Mouse (Mus musculus): ENCODE measurements around the gene Drc7. TPM values are rescaled to one million over a fixed set of nuclear protein-coding genes. Genes with fewer than 3 reads are reported as not detected.

Gene Drc7
- polyA plus RNA-seq, 2 experiments = 0.10 TPM; not detected in 1

GRCm38 (mm10) chr8:95126497-95126896 lies 71.6 kb downstream of the Drc7 start:
- 91% methylated on average over 11 of the region's 11 CpGs for WGBS

GRCm38 (mm10) chr8:95127658-95128057 lies 72.8 kb downstream of the Drc7 start:
- WGBS = 69% methylated on average over 9 of the region's 9 CpGs
- Histone ChIP-seq H3K36me3 (ENCODE audit: control insufficient read depth, insufficient read depth, low read length) (peaks cover 8% of the 10 kb centered on the region), H3K4me2 (replicated peaks; ENCODE audit: low read depth, low read length, severe bottlenecking) (no peak overlapping the region), H3K4me3 (replicated peaks; ENCODE audit: low read length) (no peak overlapping the region), H3K9me3 (ENCODE audit: control insufficient read depth, low read length) (no peaks in the 10 kb centered on the region), H3K27ac (replicated peaks; ENCODE audit: low read depth, low read length) (no peak overlapping the region), H3K4me1 (ENCODE audit: control insufficient read depth, insufficient read depth, low read length) (no peaks in the 10 kb centered on the region), H3K27me3 (ENCODE audit: control insufficient read depth, insufficient read depth, low read length) (no peaks in the 10 kb centered on the region), H3K9ac (ENCODE audit: low read depth, low read length, severe bottlenecking) (no peak overlapping the region)
- no peak for DNase-seq (ENCODE audit: low spot score)
- no peak for ATAC-seq (ENCODE audit: low FRiP score, low read depth)
- TF ChIP-seq POLR2A (IDR thresholded peaks at IDR 0.05; ENCODE audit: borderline replicate concordance, extremely low read depth, insufficient read depth, insufficient read length) = no peak

More at GRCm38 (mm10) chr8:95126497-95126896, 71.6 kb downstream of the Drc7 start:
- Histone ChIP-seq H3K4me3 (replicated peaks; ENCODE audit: low read length) (no peak overlapping the region), H3K27ac (replicated peaks; ENCODE audit: low read depth, low read length) (no peak overlapping the region), H3K9me3 (ENCODE audit: control insufficient read depth, low read length) (no peaks in the 10 kb centered on the region), H3K4me1 (ENCODE audit: control insufficient read depth, insufficient read depth, low read length) (no peaks in the 10 kb centered on the region), H3K36me3 (ENCODE audit: control insufficient read depth, insufficient read depth, low read length) (peaks cover 5% of the 10 kb centered on the region), H3K4me2 (replicated peaks; ENCODE audit: low read depth, low read length, severe bottlenecking) (no peak overlapping the region), H3K9ac (ENCODE audit: low read depth, low read length, severe bottlenecking) (no peak overlapping the region), H3K27me3 (ENCODE audit: control insufficient read depth, insufficient read depth, low read length) (no peaks in the 10 kb centered on the region)
- no peak for TF ChIP-seq POLR2A (IDR thresholded peaks at IDR 0.05; ENCODE audit: borderline replicate concordance, extremely low read depth, insufficient read depth, insufficient read length)
- DNase-seq (ENCODE audit: low spot score) (no peak), ATAC-seq (ENCODE audit: low FRiP score, low read depth) (no peak)

Other genes with a start within 250 kb of the Drc7 start
- gene Ccl17, start 244.7 kb upstream of the Drc7 start, polyA plus RNA-seq (2012; rRNA removed) = 0.45 TPM in 1 of 2 replicates, not detected in the other
- 0.67 TPM in 1 of 2 replicates, not detected in the other for gene Ccl17, start 244.7 kb upstream of the Drc7 start, polyA plus RNA-seq (2014; fragmentation: Nextera tagmentation; extraction: Ambion mirVana)
- 84.5 and 88.1 TPM in 2 replicates for gene Coq9, start 216.8 kb upstream of the Drc7 start, polyA plus RNA-seq (2012; rRNA removed)
- 72.4 and 86.0 TPM in 2 replicates for gene Coq9, start 216.8 kb upstream of the Drc7 start, polyA plus RNA-seq (2014; fragmentation: Nextera tagmentation; extraction: Ambion mirVana)
- 55.0 and 55.2 TPM in 2 replicates for gene Ciapin1, start 216.7 kb upstream of the Drc7 start, polyA plus RNA-seq (2012; rRNA removed)
- gene Ciapin1, start 216.7 kb upstream of the Drc7 start, polyA plus RNA-seq (2014; fragmentation: Nextera tagmentation; extraction: Ambion mirVana) = 83.6 and 84.3 TPM in 2 replicates
- gene Polr2c, start 197.7 kb upstream of the Drc7 start, polyA plus RNA-seq (2012; rRNA removed) = 129 and 135 TPM in 2 replicates
- 135 and 140 TPM in 2 replicates for gene Polr2c, start 197.7 kb upstream of the Drc7 start, polyA plus RNA-seq (2014; fragmentation: Nextera tagmentation; extraction: Ambion mirVana)
- gene Dok4, start 178.8 kb upstream of the Drc7 start, polyA plus RNA-seq (2012; rRNA removed) = 29.1 and 35.8 TPM in 2 replicates
- 23.3 and 26.9 TPM in 2 replicates for gene Dok4, start 178.8 kb upstream of the Drc7 start, polyA plus RNA-seq (2014; fragmentation: Nextera tagmentation; extraction: Ambion mirVana)
- 60.1 and 60.7 TPM in 2 replicates for gene Ccdc102a, start 137.0 kb upstream of the Drc7 start, polyA plus RNA-seq (2012; rRNA removed)
- gene Ccdc102a, start 137.0 kb upstream of the Drc7 start, polyA plus RNA-seq (2014; fragmentation: Nextera tagmentation; extraction: Ambion mirVana) = 52.9 and 66.3 TPM in 2 replicates
- gene Adgrg5, start 131.4 kb upstream of the Drc7 start, polyA plus RNA-seq (2012; rRNA removed) = 0.45 and 0.90 TPM in 2 replicates
- 0.23 and 0.33 TPM in 2 replicates for gene Adgrg5, start 131.4 kb upstream of the Drc7 start, polyA plus RNA-seq (2014; fragmentation: Nextera tagmentation; extraction: Ambion mirVana)
- gene Adgrg1, start 80.4 kb upstream of the Drc7 start, polyA plus RNA-seq (2012; rRNA removed) = 25.6 and 35.2 TPM in 2 replicates
- 17.6 and 20.4 TPM in 2 replicates for gene Adgrg1, start 80.4 kb upstream of the Drc7 start, polyA plus RNA-seq (2014; fragmentation: Nextera tagmentation; extraction: Ambion mirVana)
- gene Adgrg3, start 37.4 kb upstream of the Drc7 start, polyA plus RNA-seq (2012; rRNA removed) = 6.7 and 8.0 TPM in 2 replicates
- 3.3 and 4.3 TPM in 2 replicates for gene Adgrg3, start 37.4 kb upstream of the Drc7 start, polyA plus RNA-seq (2014; fragmentation: Nextera tagmentation; extraction: Ambion mirVana)
- 31.6 and 39.4 TPM in 2 replicates for gene Katnb1, start 26.1 kb downstream of the Drc7 start, polyA plus RNA-seq (2012; rRNA removed)
- 21.4 and 21.6 TPM in 2 replicates for gene Katnb1, start 26.1 kb downstream of the Drc7 start, polyA plus RNA-seq (2014; fragmentation: Nextera tagmentation; extraction: Ambion mirVana)
- gene Kifc3, start 147.7 kb downstream of the Drc7 start, polyA plus RNA-seq (2012; rRNA removed) = 25.9 and 30.3 TPM in 2 replicates
- gene Kifc3, start 147.7 kb downstream of the Drc7 start, polyA plus RNA-seq (2014; fragmentation: Nextera tagmentation; extraction: Ambion mirVana) = 12.7 and 20.3 TPM in 2 replicates